Mouse (Mus musculus): ENCODE results near the gene Camsap2.

DNA sequence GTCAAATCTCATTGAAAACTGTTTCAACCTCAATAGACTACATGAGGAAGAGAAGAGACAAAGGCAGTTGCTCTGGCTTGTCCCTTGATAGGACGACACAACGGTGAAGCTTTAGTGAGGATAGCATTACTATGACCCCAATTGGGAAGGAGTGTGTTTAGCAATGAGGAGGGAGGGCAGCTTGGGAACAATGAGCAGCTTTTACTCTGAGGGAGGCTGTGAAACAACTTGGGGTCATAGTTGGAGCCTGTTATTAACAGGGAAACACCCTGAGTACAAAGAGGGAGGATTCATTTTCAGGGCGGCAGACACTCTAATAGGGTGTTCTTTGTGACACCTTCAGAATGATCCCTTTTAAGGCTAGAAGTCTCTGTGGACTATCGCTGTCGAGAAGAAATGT, 2.2 kb upstream of the Camsap2 start:
- TF ChIP-seq CTCF (IDR thresholded peaks at IDR 0.05; ENCODE audit: insufficient read depth, low read depth, low read length), result no peak
- no peak for TF ChIP-seq POLR2A (IDR thresholded peaks at IDR 0.05; ENCODE audit: insufficient read depth, low read depth, low read length)

Measured in olfactory bulb, adult 2 months (tissue).